Mouse (Mus musculus) olfactory bulb, adult 2 months (tissue): Measurements from ENCODE around the gene Pik3r6.

Experiments used
- CTCF ChIP-seq: fragments of 200-500 bp; IDR thresholded peaks from 2 replicates; pipeline ENCODE4 v1.5.1; 2012; ENCODE audit warnings: low read depth, mild to moderate bottlenecking, low read length, moderate library complexity; ENCODE audit not compliant: insufficient read depth
- POLR2A ChIP-seq: fragments of 200-500 bp; IDR thresholded peaks from 2 replicates; pipeline ENCODE4 v1.6.1; 2012; ENCODE audit warnings: mild to moderate bottlenecking, low read depth, low read length, moderate library complexity; ENCODE audit not compliant: insufficient read depth

DNA sequence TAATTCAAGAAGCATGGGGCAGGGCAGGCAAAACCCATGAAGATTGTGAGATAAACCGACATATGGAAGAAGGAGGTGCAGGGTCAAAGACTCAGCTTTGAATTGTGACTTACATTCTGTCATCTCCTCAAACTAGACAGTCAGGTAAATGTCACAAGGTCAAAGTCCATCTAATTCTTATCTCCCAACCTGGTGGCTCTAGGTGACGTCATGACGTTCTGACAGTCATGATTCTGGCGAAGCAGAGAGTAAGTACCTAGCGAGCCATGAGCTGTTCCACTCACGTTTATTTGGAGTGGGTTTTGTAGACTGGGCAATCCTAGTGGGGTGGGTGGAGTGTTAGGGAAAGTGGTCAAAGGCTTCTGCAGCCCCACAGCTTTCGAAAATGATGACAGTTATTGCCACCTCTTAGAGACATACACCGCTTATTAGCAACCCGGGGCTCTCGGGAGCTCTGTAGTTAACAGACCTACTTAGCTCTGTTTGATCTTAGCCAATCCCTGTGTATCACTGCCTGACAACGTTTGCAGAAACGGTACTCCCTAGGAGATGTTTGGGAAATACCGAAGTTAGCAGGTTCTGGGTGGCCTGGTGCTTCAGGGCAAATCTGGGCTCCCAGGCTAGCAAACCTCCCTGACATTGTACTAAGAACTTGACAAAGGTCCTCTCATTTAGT, 61.7 kb downstream of the Pik3r6 start:
- TF ChIP-seq CTCF (no peak), POLR2A (no peak)
